Mouse (Mus musculus) C2C12 (cell line): ENCODE measurements at regions not wholly inside any gene's neighbourhood (a gene's known extent, or its start where the extent isn't known, plus 50 kb on each side); places are given as distances from the start of the nearest gene placed in this dataset.

Experiments
- H3K27me3 ChIP-seq: one replicate; pipeline ENCODE4 v1.6.1; 2011; ENCODE audit not compliant: control insufficient read depth, insufficient read depth, insufficient read length
- H3K36me3 ChIP-seq: one replicate; pipeline ENCODE4 v1.6.1; 2011; ENCODE audit not compliant: control insufficient read depth, insufficient read depth
- H3K4me3 ChIP-seq: one replicate; pipeline ENCODE4 v1.5.1; 2011; ENCODE audit warnings: mild to moderate bottlenecking, control low read depth; ENCODE audit not compliant: poor library complexity, insufficient read depth, severe bottlenecking
- H3K79me2 ChIP-seq: one replicate; pipeline ENCODE4 v1.6.1; 2011; ENCODE audit not compliant: control insufficient read depth, insufficient read depth
- H3K79me3 ChIP-seq: one replicate; pipeline ENCODE4 v1.6.1; 2011; ENCODE audit warnings: low read depth, control low read depth
- H3ac ChIP-seq: one replicate; pipeline ENCODE3; 2011; ENCODE audit warnings: low read depth; ENCODE audit not compliant: control insufficient read depth, insufficient read length
- CEBPB ChIP-seq: IDR thresholded peaks from one replicate; pipeline ENCODE4 v1.6.1; 2011; ENCODE audit warnings: low read depth, mild to moderate bottlenecking, control low read depth, moderate library complexity
- CTCF ChIP-seq: IDR thresholded peaks from one replicate; pipeline ENCODE4 v1.5.1; 2011; ENCODE audit not compliant: control insufficient read depth, insufficient read depth, insufficient read length
- FOSL1 ChIP-seq: IDR thresholded peaks from one replicate; pipeline ENCODE4 v1.8.0; 2011; ENCODE audit warnings: mild to moderate bottlenecking, low read length; ENCODE audit not compliant: poor library complexity, insufficient read depth, severe bottlenecking
- MAX ChIP-seq: IDR thresholded peaks from one replicate; pipeline ENCODE4 v1.6.1; 2011; ENCODE audit warnings: mild to moderate bottlenecking, control low read depth
- MYOD1 ChIP-seq: IDR thresholded peaks from one replicate; pipeline ENCODE4 v1.6.1; 2011; ENCODE audit warnings: low read depth; ENCODE audit not compliant: control insufficient read depth, insufficient read length
- MYOG ChIP-seq: IDR thresholded peaks from one replicate; pipeline ENCODE4 v1.6.1; 2011; ENCODE audit not compliant: control insufficient read depth, insufficient read length; ENCODE audit errors: extremely low read depth
- USF1 ChIP-seq: IDR thresholded peaks from one replicate; pipeline ENCODE4 v1.6.1; 2011; ENCODE audit warnings: low read depth, mild to moderate bottlenecking, control low read depth, moderate library complexity

DNA sequence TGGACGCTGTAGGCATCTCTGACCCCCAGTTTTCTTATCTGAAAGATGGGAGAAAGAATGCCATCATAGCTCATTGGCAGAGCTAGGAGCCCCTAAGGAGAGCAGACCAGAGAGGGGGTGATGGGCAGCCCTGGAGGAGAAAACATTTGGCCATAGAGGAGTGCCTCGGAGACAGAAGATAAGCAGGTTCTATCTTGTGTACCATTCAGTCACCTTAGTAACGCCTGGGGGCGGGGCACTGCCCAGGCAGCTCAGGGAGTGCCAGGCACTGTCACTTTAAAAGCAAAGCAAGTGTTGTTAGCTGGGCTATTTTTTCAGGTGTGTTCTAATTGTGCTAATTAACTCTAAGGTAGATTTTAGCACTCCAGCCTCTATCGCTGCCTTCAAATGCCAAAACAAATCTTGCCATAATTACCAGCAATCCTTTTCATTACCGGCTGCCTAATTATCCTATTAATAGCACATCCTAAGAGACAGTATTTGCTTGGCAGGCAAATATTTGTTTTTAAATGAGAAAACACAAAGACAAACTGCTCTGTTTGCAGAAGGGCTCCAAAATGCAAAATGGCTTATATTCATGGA lies 119.1 kb downstream of the Tle3 start:
- H3K4me3 ChIP-seq = no peak overlapping the region
- no peaks in the 10 kb centered on the region for H3K36me3 ChIP-seq
- H3K79me2 ChIP-seq = no peaks in the 10 kb centered on the region
- peaks cover 47% of the 10 kb centered on the region for H3K27me3 ChIP-seq
- H3K79me3 ChIP-seq = no peaks in the 10 kb centered on the region
- H3ac ChIP-seq = no peak overlapping the region
- TF ChIP-seq MYOG = no peak

DNA sequence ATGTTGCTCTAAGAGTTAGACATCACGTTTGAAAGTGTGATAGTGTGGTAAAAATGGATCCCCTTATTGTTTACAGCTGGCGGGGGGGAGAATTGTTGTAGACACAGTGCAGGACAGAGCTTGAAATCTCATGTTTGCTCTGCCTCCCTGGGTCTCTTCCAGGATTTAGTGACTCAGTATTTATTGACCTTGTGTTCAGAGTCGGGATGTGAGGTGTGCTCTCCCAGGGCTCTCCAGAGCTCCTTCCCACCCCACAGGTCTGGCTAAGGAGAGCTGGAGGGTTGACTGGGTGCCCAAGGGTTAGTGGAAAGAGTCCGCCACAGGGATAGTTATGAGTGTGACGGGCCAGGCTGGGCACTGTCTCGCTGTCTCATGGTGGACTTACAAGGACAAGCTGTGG lies 117.8 kb downstream of the Tle3 start:
- H3K4me3 ChIP-seq = no peak overlapping the region
- no peaks in the 10 kb centered on the region for H3K79me2 ChIP-seq
- TF ChIP-seq CTCF = no peak
- no peak for TF ChIP-seq MYOD1
- no peak for TF ChIP-seq USF1
- peaks cover 44% of the 10 kb centered on the region for H3K27me3 ChIP-seq
- no peak overlapping the region for H3ac ChIP-seq
- H3K36me3 ChIP-seq = no peaks in the 10 kb centered on the region
- no peaks in the 10 kb centered on the region for H3K79me3 ChIP-seq

DNA sequence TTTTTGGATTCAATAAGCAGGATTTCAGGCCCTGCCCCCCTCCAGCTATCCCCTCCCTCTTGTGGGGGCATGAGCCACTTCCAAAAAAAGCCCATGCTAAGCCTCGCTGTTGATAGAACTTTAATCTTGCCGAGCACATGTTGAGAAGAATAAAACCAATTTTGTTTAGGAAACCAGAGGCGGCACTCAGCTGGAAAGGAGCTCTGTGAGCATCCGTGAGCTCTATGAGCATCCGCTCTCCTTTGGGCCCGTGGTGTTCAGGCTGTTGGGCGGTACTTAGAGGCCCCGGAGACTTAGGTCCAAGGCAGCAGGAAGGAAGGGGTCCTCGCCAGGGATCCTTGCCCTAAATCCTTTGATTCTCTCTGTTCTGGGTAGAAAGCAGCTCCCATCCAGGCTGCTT lies 117.0 kb downstream of the Tle3 start:
- H3K79me3 ChIP-seq = no peaks in the 10 kb centered on the region
- no peak overlapping the region for H3K4me3 ChIP-seq
- H3K36me3 ChIP-seq = no peaks in the 10 kb centered on the region
- no peak overlapping the region for H3ac ChIP-seq
- H3K27me3 ChIP-seq = peaks cover 40% of the 10 kb centered on the region
- TF ChIP-seq MAX (no peak), FOSL1 (no peak), CTCF (no peak), MYOG (no peak), MYOD1 (no peak), CEBPB (no peak), USF1 (no peak)
- no peaks in the 10 kb centered on the region for H3K79me2 ChIP-seq

DNA sequence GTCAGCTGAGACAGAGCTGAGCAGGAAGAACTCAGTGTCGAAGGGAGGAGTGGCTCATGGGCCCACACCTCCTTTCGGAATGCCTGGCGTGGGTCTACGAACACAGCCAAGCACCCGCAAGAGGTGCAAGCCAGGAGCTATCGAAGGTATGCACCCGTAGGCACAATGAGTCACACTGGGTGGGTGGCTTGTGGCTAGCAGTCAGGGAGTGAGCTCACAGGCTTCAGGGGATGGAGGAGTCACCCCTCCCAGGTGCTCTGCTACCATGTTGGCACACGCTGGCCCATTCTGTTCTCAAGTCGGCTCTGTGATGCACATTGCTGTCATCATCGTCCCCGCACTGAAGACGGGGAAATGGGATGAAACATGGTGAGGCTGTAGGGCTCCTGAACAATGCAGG lies 115.7 kb downstream of the Tle3 start:
- no peaks in the 10 kb centered on the region for H3K36me3 ChIP-seq
- TF ChIP-seq MYOG (no peak), USF1 (no peak), CEBPB (no peak), FOSL1 (no peak), CTCF (no peak), MYOD1 (no peak), MAX (no peak)
- H3K79me3 ChIP-seq = no peaks in the 10 kb centered on the region
- no peak overlapping the region for H3K4me3 ChIP-seq
- peaks cover 34% of the 10 kb centered on the region for H3K27me3 ChIP-seq
- H3K79me2 ChIP-seq = no peaks in the 10 kb centered on the region
- H3ac ChIP-seq = no peak overlapping the region

DNA sequence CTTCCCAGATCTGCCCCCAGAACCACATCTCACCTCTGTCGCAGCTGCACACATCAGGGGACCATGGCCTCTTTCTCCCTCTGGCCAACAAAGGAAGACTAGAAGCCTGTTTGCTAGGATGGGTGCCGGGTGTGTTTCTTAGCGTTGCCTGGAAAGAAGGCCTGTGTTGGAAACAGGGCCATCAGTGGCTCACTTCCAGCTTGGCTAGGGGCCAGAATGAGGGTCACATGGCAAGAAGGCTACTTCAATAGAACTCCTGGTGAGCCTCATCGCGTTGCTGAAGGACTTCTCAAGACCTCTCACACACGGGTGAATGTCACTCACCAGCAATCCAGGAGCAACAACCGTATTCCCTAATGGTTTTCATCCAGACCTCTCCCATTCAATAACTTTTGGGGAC lies 115.0 kb downstream of the Tle3 start:
- H3K36me3 ChIP-seq = no peaks in the 10 kb centered on the region
- TF ChIP-seq MYOD1 = no peak
- no peak for TF ChIP-seq CTCF
- no peak for TF ChIP-seq USF1
- TF ChIP-seq MAX = no peak
- TF ChIP-seq CEBPB = no peak
- no peak for TF ChIP-seq MYOG
- no peak for TF ChIP-seq FOSL1

DNA sequence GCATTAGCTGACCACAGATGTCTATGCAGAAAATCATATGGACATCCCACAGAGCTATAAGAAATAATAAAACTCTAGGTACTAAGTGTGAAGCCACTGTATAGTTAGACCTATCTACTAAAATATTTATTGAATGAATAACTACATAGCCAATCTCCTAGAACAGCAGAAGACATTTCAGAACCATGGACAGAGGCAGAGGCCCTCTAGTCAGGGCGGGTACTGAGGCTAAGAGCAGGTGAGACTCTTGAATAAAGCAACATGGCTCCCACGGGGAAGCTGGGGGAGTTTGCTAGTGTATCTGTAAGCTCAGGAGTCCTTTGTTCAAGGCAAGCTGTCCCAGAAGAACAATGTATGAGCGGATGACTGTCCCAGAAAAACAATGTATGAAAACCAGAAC lies 112.2 kb downstream of the Tle3 start:
- Histone ChIP-seq H3K79me2 (no peaks in the 10 kb centered on the region), H3K4me3 (no peak overlapping the region), H3K36me3 (no peaks in the 10 kb centered on the region), H3ac (no peak overlapping the region), H3K79me3 (no peaks in the 10 kb centered on the region), H3K27me3 (peaks cover 14% of the 10 kb centered on the region)
- TF ChIP-seq MAX = no peak
- TF ChIP-seq CEBPB = no peak
- TF ChIP-seq MYOD1 = no peak
- TF ChIP-seq FOSL1 = no peak
- no peak for TF ChIP-seq USF1
- TF ChIP-seq CTCF = no peak

More for the DNA sequence above, 115.0 kb downstream of the Tle3 start:
- Histone ChIP-seq H3K4me3 (no peak overlapping the region), H3ac (no peak overlapping the region), H3K79me3 (no peaks in the 10 kb centered on the region), H3K27me3 (peaks cover 30% of the 10 kb centered on the region), H3K79me2 (no peaks in the 10 kb centered on the region)
